Mouse (Mus musculus) thymus, adult 18-20 months (tissue): ENCODE data around the gene Tekt1.
A peak's percentile ranks its signal among the peaks of the same experiment; 100 is the strongest.
"Not testable (repeated sequence)": the region's sequence is repeated elsewhere in the genome, so short reads cannot be mapped to it uniquely, and the experiment has no call there.

ENCODE experiments used
- DNase-seq, 2 experiments: peaks; one replicate each; pipeline ENCODE4 v3.0.0; 2022; ENCODE audit warnings: mixed read lengths in 2 of 2

Gene Tekt1

GRCm38 (mm10) chr11:72388113-72388529 is 25.9 kb upstream of the Tekt1 start:
- no peak for DNase-seq

DNA sequence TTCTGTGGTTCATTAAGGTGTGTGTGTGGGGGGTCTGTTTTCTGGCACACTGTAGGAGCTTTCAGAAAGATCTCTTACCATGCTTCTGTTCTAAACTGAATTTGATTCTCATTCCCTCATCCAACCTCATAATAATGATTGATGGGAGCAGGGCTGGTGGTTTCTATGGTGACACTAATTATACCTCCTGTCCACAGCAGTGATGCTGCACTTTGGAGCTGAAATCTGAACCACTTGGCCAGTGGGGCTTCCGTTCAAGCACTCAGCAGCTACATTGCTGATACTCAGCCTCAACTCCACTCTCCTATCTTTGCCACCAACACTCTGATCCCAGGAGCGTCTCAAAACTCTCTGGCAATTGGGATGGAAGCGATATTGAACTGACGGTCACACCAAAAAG is 17.1 kb upstream of the Tekt1 start:
- DNase-seq = no peak

DNA sequence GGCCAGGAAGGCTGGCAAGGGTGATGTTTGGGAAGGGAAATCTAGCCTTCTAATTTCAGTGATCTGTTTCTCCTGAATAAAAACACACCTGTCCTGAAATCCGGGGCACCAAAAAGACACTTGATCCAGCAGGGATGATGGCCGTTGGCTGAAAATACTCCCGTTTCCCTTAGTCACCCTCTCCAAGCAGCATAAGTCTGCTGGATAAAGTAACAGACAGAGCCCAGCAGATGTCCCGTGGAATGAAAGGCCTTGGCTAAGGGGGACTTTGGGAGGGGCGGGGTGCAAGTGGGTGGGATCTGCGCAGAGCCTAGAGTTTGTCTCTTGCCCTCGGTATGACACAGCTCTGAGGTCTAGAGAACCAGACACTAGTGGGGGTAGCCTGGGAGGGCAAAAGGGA is 16.0 kb upstream of the Tekt1 start:
- DNase-seq = no peak

DNA sequence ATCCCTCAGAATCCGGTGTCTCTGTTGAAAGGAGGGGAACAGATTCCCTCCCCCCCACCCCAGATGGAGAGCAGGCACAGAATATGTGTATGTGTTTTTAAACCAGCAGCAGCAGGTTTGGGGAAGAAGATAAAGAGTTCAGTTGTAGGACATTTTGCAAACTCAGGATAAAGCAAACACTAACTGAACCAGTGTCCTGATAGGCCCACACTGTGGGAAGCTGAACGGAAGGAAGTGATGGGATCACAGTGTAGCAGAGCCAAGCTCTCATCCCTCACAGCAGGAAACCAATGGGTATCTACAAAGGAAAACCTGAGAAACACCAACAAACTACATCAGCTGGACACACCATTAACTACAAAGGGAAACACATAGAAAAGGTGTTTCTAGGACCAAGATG is 14.3 kb upstream of the Tekt1 start:
- DNase-seq = no peak

- DNase-seq = no peak
Observed at GRCm38 (mm10) chr11:72369904-72370672, 7.8 kb upstream of the Tekt1 start.

DNA sequence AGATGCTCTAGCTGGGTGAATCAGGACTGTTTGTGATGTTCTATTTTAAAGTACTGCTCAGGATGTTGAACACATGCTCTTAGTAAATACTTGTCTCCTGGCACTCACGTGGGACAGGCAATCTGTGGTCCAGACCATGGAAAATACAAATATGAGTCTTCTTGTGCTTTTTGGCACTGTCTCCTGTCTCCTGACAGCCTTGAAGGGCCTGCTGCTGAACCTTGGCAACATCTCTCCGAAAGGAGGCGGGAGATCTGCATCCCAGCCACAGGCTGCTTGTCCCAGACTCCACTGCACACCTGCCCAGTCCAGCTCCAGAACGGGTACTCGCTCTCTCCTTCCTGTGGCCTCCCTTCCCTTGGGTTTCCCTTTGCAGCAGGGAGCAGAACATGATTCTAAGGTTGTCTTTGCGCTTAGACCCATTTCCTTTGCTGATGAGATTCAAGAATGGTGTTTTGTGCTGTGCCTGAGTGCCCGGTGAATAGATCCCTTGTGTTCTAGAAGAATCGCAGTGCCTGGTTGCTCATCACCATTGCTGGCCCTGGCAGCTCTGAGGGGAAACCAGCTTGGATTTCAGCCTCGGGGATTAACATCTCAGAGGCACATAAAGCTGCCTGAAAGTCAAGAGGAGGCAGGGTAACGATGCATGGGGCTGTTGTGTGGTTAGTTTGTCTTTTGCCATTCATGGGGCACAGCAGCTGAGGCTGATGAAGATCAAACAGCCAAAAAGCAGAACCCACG is 5.9 kb upstream of the Tekt1 start:
- no peak for DNase-seq

DNA sequence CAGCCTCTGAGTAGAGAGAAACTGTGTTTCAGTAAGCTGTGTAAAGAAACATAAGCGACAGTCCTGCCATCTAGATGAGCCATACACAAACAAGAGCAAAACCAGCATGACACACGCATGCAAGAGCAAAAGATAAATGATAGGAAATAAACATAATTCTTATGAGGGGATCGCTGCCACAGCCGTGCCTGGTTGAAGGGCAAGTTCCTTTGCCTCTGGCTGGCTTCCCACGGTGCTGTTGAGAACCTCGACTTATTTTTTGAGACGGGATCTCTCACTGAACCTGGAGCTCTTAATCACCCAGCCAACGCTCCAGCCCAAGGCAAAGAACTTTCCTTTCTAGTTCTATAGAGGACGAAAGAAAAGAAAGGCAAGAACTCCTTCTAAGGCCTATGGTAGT is 3.9 kb upstream of the Tekt1 start:
- DNase-seq = no peak

DNA sequence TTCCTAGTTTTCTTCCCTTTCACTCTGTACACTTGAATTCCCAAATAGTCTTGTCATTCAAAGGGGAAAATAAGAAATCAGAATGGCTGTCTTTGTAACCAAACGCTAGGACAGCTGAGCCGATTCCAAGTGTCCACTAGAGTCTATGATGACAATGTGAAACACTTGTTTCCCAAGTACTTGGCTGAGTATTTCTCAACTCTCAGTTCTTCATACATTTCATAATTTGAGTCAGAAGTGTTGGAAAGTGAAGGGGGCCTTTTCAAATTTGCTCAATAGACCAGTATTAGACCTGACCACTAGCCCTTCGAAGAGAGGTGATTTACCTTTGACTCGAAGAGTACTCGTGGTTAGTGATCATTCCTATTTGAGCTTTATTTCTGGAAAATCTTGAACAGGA is 2.3 kb upstream of the Tekt1 start:
- DNase-seq = no peak

DNA sequence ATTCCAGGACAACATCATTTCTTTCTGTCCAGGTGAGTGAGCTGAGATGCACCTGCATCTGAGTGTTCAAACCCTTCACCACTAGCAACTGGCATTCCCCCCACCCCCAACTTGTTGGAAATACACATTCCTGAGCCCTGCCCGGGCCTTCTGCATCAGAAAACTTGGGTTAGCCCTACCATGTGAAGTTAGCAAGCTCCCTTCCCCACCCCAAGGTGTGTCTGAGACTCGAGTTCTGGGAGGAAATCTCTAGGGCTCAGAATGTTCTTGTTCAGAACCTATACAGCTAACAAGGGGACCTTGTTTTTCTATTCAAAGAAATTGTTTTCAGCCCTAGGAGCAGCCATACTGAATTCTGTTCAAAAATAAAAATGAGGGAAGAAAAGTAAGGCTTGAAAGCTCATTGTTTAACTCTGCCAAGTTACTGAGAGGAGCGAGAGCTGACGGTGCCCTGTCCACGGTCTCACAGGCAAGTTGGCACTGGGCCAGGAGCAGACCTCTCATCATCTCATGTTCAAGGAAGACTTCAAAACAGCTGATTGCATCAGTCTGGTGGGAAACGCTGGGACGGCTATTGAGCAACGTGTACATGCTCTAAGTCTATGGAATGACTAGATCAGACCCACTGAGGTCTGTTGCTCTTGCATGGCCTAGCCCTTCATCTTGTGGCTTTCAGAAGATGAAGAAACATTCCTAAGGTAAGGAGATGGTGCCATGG is 1.4 kb upstream of the Tekt1 start:
- DNase-seq = no peak

GRCm38 (mm10) chr11:72361385-72362346 is 576 bp downstream of the Tekt1 start:
- no peak for DNase-seq

DNA sequence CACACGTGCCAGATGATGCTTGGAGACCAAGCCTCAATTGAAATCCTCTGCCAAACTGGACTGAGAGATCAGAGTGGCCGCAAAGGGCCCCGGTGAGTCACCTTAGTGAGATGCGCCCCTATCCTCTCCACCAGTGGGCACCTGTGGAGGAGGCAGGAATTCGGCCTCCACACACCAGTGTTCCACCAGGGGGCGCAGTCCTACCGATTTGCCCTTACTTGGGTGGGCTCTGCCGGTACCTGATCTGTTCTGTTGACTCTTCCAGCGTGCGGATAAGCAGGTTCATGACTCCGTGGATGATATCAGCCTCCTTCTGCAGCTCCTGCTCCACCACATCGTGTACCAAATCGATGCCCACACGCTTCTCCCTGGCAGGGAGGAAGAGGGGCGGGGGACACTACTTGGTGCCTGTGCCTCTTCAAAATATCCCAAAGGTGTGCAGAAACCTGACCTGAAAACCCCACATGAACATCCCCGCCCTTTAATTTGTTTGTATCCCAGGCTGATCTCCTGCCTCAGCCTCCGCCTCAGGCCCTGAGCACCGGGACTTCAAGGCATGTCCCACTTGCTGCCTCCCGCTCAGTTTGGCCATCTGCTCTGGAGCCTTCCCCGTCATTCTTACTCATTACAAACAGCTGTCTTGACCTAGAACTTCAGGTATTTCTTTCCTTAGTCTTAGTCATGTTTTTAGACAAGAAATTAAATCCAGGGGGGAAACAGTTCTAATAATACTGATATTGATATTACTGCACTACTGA is 7.1 kb downstream of the Tekt1 start:
- DNase-seq = peak; percentile 14 to 32

GRCm38 (mm10) chr11:72353186-72353585 is 9.1 kb downstream of the Tekt1 start:
- DNase-seq = no peak

DNA sequence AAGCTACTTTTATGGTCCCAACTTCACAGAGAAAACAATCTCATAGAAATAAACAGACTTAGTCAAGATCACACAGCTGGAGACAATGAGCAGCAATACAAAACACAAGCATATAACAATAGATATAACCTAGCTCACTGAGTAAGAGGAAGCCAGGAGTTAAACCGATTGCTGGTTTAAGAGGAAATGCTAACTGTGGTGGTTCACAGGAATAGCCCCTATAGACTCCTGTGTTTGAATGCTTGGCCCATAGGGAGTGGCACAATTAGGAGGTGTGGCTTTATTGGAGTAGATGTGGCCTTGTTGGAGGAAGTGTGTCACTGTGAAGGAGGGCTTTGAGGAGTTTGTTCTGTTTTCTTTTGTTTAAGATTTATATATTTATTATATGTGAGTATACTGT is 10.0 kb downstream of the Tekt1 start:
- no peak for DNase-seq

GRCm38 (mm10) chr11:72349652-72350051 is 12.6 kb downstream of the Tekt1 start:
- no peak for DNase-seq

GRCm38 (mm10) chr11:72349016-72349415 is 13.2 kb downstream of the Tekt1 start:
- no peak for DNase-seq

GRCm38 (mm10) chr11:72348563-72348962 is 13.7 kb downstream of the Tekt1 start:
- DNase-seq = no peak

DNA sequence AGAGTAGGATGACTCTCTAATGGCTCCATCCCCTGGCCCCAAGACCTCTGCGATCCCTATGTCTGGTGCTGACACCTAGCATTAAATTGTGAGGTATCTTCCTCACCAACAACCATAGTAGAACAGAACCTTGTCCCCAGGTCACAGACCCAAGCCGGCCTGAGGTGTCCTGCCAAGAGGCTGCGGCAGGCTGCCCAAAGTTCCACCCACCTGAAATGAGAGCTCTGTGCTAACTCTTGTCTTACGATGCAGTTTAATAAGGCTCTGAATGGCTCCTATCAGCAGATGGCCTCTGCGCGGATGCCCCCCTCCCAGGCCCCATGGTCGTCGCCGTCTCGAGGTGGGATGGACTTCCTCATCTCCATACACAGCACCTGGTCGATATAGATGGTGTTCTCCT is 17.8 kb downstream of the Tekt1 start:
- no peak for DNase-seq

DNA sequence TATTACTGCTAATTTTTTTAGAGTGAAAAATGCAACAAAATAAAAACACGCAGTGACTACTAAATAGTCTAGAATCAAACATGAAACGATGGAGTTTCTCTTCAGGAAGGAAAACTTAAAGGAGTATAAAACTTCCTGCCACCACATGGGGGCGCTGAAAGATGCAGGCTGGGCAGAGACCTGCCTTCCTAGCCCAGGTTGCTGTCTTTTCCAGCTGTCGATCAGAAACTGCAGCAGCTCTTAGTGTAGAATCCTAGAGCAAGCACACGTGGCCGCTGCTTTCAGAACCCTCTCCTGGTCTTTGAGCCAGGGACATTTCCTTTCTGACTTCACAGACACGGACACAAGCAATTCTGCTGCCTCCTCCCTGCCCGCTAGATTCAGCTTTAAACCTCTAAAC is 18.3 kb downstream of the Tekt1 start:
- DNase-seq = no peak

DNA sequence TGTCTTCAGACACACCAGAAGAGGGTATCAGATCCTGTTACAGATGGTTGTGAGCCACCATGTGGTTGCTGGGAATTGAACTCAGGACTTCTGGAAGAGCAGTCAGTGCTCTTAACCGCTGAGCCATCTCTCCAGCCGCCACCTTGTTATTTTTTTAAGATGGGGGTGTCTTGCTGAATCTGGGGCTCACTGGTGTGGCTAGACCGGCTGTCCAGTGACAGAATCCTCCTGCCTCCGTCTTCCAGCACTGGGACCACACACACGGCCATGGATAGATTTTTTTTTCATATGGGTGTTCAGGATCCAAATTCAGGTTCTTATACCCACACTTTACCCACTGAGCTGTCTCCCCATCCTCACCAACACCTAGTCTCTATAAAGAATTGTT is 19.0 kb downstream of the Tekt1 start:
- not testable (repeated sequence) for DNase-seq

DNA sequence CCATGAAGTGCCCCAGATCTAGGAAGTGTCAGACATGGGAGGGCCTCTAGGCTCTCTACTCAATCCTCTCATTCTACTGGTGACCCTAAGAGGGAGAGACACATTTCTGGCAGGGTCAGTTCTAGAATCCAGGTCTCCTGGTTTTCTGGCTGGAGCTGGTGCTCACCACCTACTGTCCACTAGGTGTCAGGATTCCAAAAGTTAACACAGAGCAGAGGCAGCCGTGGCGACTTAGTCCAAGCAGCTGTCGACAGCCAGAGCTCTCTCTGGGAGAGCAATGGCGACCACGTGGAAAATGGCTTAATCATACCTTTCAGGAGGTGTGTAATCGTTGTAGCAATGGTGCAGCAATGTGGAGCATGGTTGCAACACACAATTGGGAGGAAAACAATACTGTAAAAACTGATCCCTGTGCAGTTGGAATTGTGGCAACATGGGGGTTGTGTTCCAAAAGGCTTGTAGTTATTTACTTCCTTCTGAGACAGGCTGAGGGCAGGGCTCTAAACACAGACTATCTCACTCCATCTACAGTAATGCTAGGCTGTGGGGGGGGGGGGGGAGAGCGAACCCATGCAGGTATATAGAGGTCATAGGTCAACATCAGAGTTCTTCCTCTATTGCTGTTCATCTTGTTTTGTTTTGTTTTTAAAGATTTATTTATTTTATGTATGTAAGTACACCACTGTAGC is 19.5 kb downstream of the Tekt1 start:
- no peak for DNase-seq

- DNase-seq = no peak
Observed at GRCm38 (mm10) chr11:72339716-72340115, 22.5 kb downstream of the Tekt1 start.
